Mouse (Mus musculus) kidney, embryonic 14.5 days (tissue): ENCODE data around the gene Utrn. TPM values are rescaled to one million over a fixed set of nuclear protein-coding genes. Genes with fewer than 3 reads are reported as not detected.

ENCODE experiments used
- ATAC-seq: fragments of 200-750 bp; cut with Nextera tagmentation; 2 replicates; pipeline ENCODE4 v1.8.0; 2017; ENCODE audit warnings: moderate number of reproducible peaks, mild to moderate bottlenecking, moderate TSS enrichment, moderate library complexity; ENCODE audit not compliant: low FRiP score, low TSS enrichment
- H3K27ac ChIP-seq: fragments of 300-500 bp; sonication (generic); 2 replicates; pipeline ENCODE4 v1.5.1; 2014; ENCODE audit warnings: low read depth, mild to moderate bottlenecking, low read length, moderate library complexity, mixed read lengths
- H3K27me3 ChIP-seq: fragments of 300-500 bp; sonication (generic); 2 replicates; pipeline ENCODE4 v1.6.1; 2014; ENCODE audit warnings: mild to moderate bottlenecking, low read length; ENCODE audit not compliant: control insufficient read depth, insufficient read depth
- H3K36me3 ChIP-seq: fragments of 300-500 bp; sonication (generic); 2 replicates; pipeline ENCODE4 v1.6.1; 2014; ENCODE audit warnings: low read length, mixed read lengths; ENCODE audit not compliant: control insufficient read depth, insufficient read depth
- H3K4me1 ChIP-seq: fragments of 300-500 bp; sonication (generic); 2 replicates; pipeline ENCODE4 v1.6.1; 2014; ENCODE audit warnings: low read length, mixed read lengths; ENCODE audit not compliant: control insufficient read depth, insufficient read depth
- H3K4me2 ChIP-seq: fragments of 300-500 bp; sonication (generic); replicated peaks from 2 replicates; pipeline ENCODE4 v1.6.1; 2014; ENCODE audit warnings: low read depth, mild to moderate bottlenecking, low read length
- H3K4me3 ChIP-seq: fragments of 300-500 bp; sonication (generic); 2 replicates; pipeline ENCODE4 v1.5.1; 2014; ENCODE audit warnings: mild to moderate bottlenecking, low read length
- H3K9ac ChIP-seq: fragments of 300-500 bp; sonication (generic); 2 replicates; pipeline ENCODE4 v1.6.1; 2014; ENCODE audit warnings: low read depth, mild to moderate bottlenecking, low read length, moderate library complexity
- H3K9me3 ChIP-seq: fragments of 300-500 bp; sonication (generic); 2 replicates; pipeline ENCODE4 v1.6.1; 2016; ENCODE audit warnings: low read length; ENCODE audit not compliant: control insufficient read depth
- WGBS: fragments of 180-500 bp; shearing (Covaris S2); extraction: QIAGEN DNeasy Blood & Tissue Kit; methylation state at CpG from one replicate; pipeline ENCODE4 v1.1.7; 2014; 5-methylcytosine and 5-hydroxymethylcytosine counted together
- polyA plus RNA-seq: library from polyadenylated mRNA; unstranded; fragments of >200 nt; fragmentation: Nextera tagmentation; extraction: Ambion mirVana; gene quantifications from 2 replicates; pipeline ENCODE4 v1.2.1, GENCODE M21; 2014

Utrn gene
- polyA plus RNA-seq, 1 experiment from 2014 or later = 91.4 TPM

- Histone ChIP-seq H3K4me1 (peaks cover 21% of the 10 kb centered on the region), H3K27me3 (no peaks in the 10 kb centered on the region), H3K36me3 (no peaks in the 10 kb centered on the region), H3K9me3 (no peaks in the 10 kb centered on the region), H3K9ac (no peak overlapping the region), H3K27ac (no peak overlapping the region), H3K4me2 (no peak overlapping the region), H3K4me3 (no peak overlapping the region)
- 92% methylated on average over 1 of the region's 1 CpGs for WGBS
- no peak for ATAC-seq
These were observed 319.1 kb downstream of the Utrn start for GRCm38 (mm10) chr10:12549945-12550540.

GRCm38 (mm10) chr10:12549261-12549660, 319.9 kb downstream of the Utrn start:
- no peaks in the 10 kb centered on the region for H3K36me3 ChIP-seq
- no peaks in the 10 kb centered on the region for H3K27me3 ChIP-seq
- no peak overlapping the region for H3K4me3 ChIP-seq
- H3K9me3 ChIP-seq = no peaks in the 10 kb centered on the region
- peak overlapping the region; percentile 53 for H3K4me2 ChIP-seq
- 16% methylated on average over 5 of the region's 5 CpGs for WGBS
- no peak overlapping the region for H3K27ac ChIP-seq
- ATAC-seq = no peak
- H3K9ac ChIP-seq = no peak overlapping the region
- peaks cover 21% of the 10 kb centered on the region for H3K4me1 ChIP-seq

- peak; percentile 90 for ATAC-seq
- Histone ChIP-seq H3K4me3 (peak overlapping the region; percentile 35), H3K9ac (peak overlapping the region; percentile 54; the same call in 1 of the 2 replicates), H3K27me3 (no peaks in the 10 kb centered on the region), H3K9me3 (no peaks in the 10 kb centered on the region), H3K36me3 (no peaks in the 10 kb centered on the region), H3K4me1 (peaks cover 21% of the 10 kb centered on the region), H3K27ac (no peak overlapping the region; the same call in 1 of the 2 replicates), H3K4me2 (peak overlapping the region; percentile 53)
- 2% methylated on average over 13 of the region's 13 CpGs for WGBS
These were observed 320.5 kb downstream of the Utrn start for GRCm38 (mm10) chr10:12548616-12549084.

- no peaks in the 10 kb centered on the region for H3K36me3 ChIP-seq
- peak overlapping the region; percentile 19; the same call in 1 of the 2 replicates for H3K9ac ChIP-seq
- ATAC-seq = no peak
- peak overlapping the region; percentile 35 for H3K4me2 ChIP-seq
- H3K4me1 ChIP-seq = peaks cover 7% of the 10 kb centered on the region
- no peaks in the 10 kb centered on the region for H3K9me3 ChIP-seq
- WGBS = 20% methylated on average over 6 of the region's 6 CpGs
- H3K27me3 ChIP-seq = no peaks in the 10 kb centered on the region
- H3K4me3 ChIP-seq = peak overlapping the region; percentile 25
- no peak overlapping the region for H3K27ac ChIP-seq
These were observed 322.0 kb downstream of the Utrn start for GRCm38 (mm10) chr10:12547037-12547625.

GRCm38 (mm10) chr10:12545440-12545839, 323.7 kb downstream of the Utrn start:
- H3K27me3 ChIP-seq = no peaks in the 10 kb centered on the region
- H3K4me1 ChIP-seq = peaks cover 5% of the 10 kb centered on the region; the same call in 1 of the 2 replicates
- H3K36me3 ChIP-seq = no peaks in the 10 kb centered on the region
- 48% methylated on average over 2 of the region's 2 CpGs for WGBS
- no peaks in the 10 kb centered on the region for H3K9me3 ChIP-seq
- no peak overlapping the region for H3K27ac ChIP-seq
- no peak for ATAC-seq
- no peak overlapping the region for H3K9ac ChIP-seq
- no peak overlapping the region for H3K4me3 ChIP-seq
- H3K4me2 ChIP-seq = no peak overlapping the region

- no peaks in the 10 kb centered on the region for H3K4me1 ChIP-seq
- no peak overlapping the region for H3K4me3 ChIP-seq
These were observed 327.4 kb downstream of the Utrn start for GRCm38 (mm10) chr10:12541757-12542156.

GRCm38 (mm10) chr10:12535272-12535671, 333.9 kb downstream of the Utrn start:
- no peaks in the 10 kb centered on the region for H3K9me3 ChIP-seq
- no peak overlapping the region for H3K9ac ChIP-seq
- H3K27me3 ChIP-seq = no peaks in the 10 kb centered on the region
- no peak overlapping the region for H3K4me3 ChIP-seq
- H3K4me2 ChIP-seq = no peak overlapping the region
- H3K36me3 ChIP-seq = no peaks in the 10 kb centered on the region
- no peaks in the 10 kb centered on the region for H3K4me1 ChIP-seq
- ATAC-seq = no peak
- 94% methylated on average over 1 of the region's 1 CpGs for WGBS
- no peak overlapping the region for H3K27ac ChIP-seq

More at GRCm38 (mm10) chr10:12541757-12542156, 327.4 kb downstream of the Utrn start:
- no peaks in the 10 kb centered on the region for H3K9me3 ChIP-seq
- H3K9ac ChIP-seq = no peak overlapping the region
- no peak overlapping the region for H3K4me2 ChIP-seq
- ATAC-seq = no peak
- no peak overlapping the region for H3K27ac ChIP-seq
- no peaks in the 10 kb centered on the region for H3K36me3 ChIP-seq
- no peaks in the 10 kb centered on the region for H3K27me3 ChIP-seq
- WGBS = 82% methylated on average over 1 of the region's 1 CpGs

GRCm38 (mm10) chr10:12534801-12535200, 334.4 kb downstream of the Utrn start:
- Histone ChIP-seq H3K4me1 (no peaks in the 10 kb centered on the region), H3K4me2 (no peak overlapping the region), H3K9ac (no peak overlapping the region), H3K27ac (no peak overlapping the region), H3K4me3 (no peak overlapping the region), H3K9me3 (no peaks in the 10 kb centered on the region), H3K36me3 (no peaks in the 10 kb centered on the region), H3K27me3 (no peaks in the 10 kb centered on the region)
- no peak for ATAC-seq
- WGBS = 73% methylated on average over 3 of the region's 3 CpGs

- ATAC-seq = no peak
- WGBS = 86% methylated on average over 3 of the region's 3 CpGs
These were observed 334.9 kb downstream of the Utrn start for GRCm38 (mm10) chr10:12534301-12534700.

More at GRCm38 (mm10) chr10:12534301-12534700, 334.9 kb downstream of the Utrn start:
- Histone ChIP-seq H3K36me3 (no peaks in the 10 kb centered on the region), H3K4me3 (no peak overlapping the region), H3K9me3 (no peaks in the 10 kb centered on the region), H3K27ac (no peak overlapping the region), H3K4me1 (no peaks in the 10 kb centered on the region), H3K9ac (no peak overlapping the region), H3K27me3 (no peaks in the 10 kb centered on the region), H3K4me2 (no peak overlapping the region)
